Mouse (Mus musculus): ENCODE data around the gene P2ry13.

DNA sequence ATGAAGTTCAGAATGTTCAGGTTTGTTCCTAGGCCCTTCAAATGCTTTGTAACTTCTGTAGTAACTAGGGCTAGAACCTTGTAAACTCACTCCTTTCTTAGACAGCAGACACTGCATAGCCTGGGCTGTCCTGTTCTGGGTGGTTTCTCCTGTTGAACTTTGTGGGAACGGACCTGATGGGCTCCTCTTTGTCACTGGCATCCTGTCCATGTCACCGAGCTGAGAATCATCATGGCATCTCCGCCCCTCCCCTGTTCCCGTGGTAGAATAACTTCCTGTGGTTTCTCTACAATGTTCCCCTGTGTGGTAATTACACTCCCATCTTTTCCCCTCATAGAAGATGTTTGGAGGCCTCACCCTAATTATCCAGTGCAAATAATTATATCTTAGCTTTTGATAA lies 4.7 kb downstream of the P2ry13 start:
- no peak for TF ChIP-seq CTCF (IDR thresholded peaks at IDR 0.05)
- no peak for TF ChIP-seq POLR2A (IDR thresholded peaks at IDR 0.05; ENCODE audit: insufficient read depth, low read depth, low read length)

Measured in heart, adult 2 months (tissue).